Mouse (Mus musculus) spleen, adult 2 months (tissue): ENCODE results near the gene Adamts20. TPM values are rescaled to one million over a fixed set of nuclear protein-coding genes. Genes with fewer than 3 reads are reported as not detected.

ENCODE experiments used
- DNase-seq, 2 experiments: peaks; one replicate each; pipeline versions ENCODE4 v3.0.0 to v3.0.0-alpha.2; 2012 to 2021; ENCODE audit warnings: low spot score in 2 of 2, low read depth in 1 of 2
- H3K27ac ChIP-seq: fragments of 200-500 bp; 2 replicates; pipeline ENCODE4 v1.5.1; 2012; ENCODE audit warnings: low read length, inconsistent platforms; ENCODE audit not compliant: insufficient read depth
- H3K27me3 ChIP-seq: fragments of 200-500 bp; 2 replicates; pipeline ENCODE4 v1.6.1; 2012; ENCODE audit warnings: mild to moderate bottlenecking, moderate library complexity, low read length, inconsistent platforms; ENCODE audit not compliant: control insufficient read depth, insufficient read depth
- H3K36me3 ChIP-seq: fragments of 200-500 bp; 2 replicates; pipeline ENCODE4 v1.6.1; 2012; ENCODE audit warnings: mild to moderate bottlenecking, low read length, inconsistent platforms; ENCODE audit not compliant: control insufficient read depth, insufficient read depth
- H3K4me1 ChIP-seq: fragments of 200-500 bp; 2 replicates; pipeline ENCODE4 v1.6.1; 2011; ENCODE audit warnings: inconsistent platforms; ENCODE audit not compliant: control insufficient read depth, insufficient read depth, insufficient read length
- H3K4me3 ChIP-seq: fragments of 200-500 bp; 2 replicates; pipeline ENCODE4 v1.5.1; 2011; ENCODE audit warnings: mild to moderate bottlenecking, inconsistent platforms; ENCODE audit not compliant: insufficient read depth, insufficient read length; ENCODE audit errors: extremely low read depth
- CTCF ChIP-seq: fragments of 200-500 bp; IDR thresholded peaks from 2 replicates; pipeline ENCODE4 v1.5.1; 2011; ENCODE audit warnings: mild to moderate bottlenecking, inconsistent platforms; ENCODE audit not compliant: insufficient read depth, insufficient read length, insufficient replicate concordance; ENCODE audit errors: extremely low read depth
- POLR2A ChIP-seq: fragments of 200-500 bp; IDR thresholded peaks from 2 replicates; pipeline ENCODE4 v1.6.1; 2011; ENCODE audit warnings: low read depth, low read length, inconsistent platforms
- WGBS: fragments of 180-500 bp; shearing (Covaris S2); methylation state at CpG from one replicate; pipeline ENCODE4 v1.1.7; 2018; 5-methylcytosine and 5-hydroxymethylcytosine counted together
- polyA plus RNA-seq: library from polyadenylated mRNA; depleted of rRNA; stranded (reverse); fragments of >200 nt; gene quantifications from 2 replicates; pipeline ENCODE4 v1.2.3, GENCODE M21; 2012

Adamts20 gene
- polyA plus RNA-seq, 1 experiment: 0.51 TPM

DNA sequence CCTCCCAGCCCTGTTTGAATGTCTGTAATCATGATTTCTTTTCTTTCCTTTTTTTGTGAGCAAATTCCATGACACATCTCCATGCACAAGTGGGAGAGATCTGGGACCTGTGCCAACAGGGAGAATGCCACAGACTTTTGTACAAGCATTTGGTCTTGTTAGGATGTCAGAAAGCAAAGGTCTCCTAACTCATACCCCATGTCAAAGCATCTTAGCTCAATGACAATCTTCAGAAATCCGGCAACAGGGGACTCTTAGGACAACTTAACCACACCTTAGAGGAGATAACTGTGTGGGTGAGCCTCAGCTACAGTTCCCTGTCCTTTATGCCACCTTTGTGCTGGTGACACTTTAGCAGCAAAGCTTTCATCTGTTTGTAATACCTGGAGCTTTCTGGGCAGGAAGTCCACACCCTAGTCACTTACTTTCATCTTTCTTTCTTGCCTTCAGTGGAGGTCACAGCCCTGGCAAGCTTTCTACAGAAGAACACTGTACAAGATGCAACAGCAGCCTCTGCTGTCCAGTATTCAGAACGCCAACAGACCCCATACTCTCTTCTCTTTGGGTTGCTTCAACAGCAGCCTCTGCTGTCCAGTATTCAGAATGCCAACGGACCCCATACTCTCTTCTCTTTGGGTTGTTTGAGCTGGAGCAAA lies 210.2 kb downstream of the Adamts20 start:
- DNase-seq: peak; percentile 5 to 39
- no peaks in the 10 kb centered on the region for H3K4me1 ChIP-seq
- H3K36me3 ChIP-seq: no peaks in the 10 kb centered on the region
- TF ChIP-seq CTCF (no peak), POLR2A (no peak)
- H3K4me3 ChIP-seq: no peak overlapping the region
- H3K27me3 ChIP-seq: no peaks in the 10 kb centered on the region
- no peak overlapping the region for H3K27ac ChIP-seq
- WGBS: 55% methylated on average over 3 of the region's 3 CpGs

DNA sequence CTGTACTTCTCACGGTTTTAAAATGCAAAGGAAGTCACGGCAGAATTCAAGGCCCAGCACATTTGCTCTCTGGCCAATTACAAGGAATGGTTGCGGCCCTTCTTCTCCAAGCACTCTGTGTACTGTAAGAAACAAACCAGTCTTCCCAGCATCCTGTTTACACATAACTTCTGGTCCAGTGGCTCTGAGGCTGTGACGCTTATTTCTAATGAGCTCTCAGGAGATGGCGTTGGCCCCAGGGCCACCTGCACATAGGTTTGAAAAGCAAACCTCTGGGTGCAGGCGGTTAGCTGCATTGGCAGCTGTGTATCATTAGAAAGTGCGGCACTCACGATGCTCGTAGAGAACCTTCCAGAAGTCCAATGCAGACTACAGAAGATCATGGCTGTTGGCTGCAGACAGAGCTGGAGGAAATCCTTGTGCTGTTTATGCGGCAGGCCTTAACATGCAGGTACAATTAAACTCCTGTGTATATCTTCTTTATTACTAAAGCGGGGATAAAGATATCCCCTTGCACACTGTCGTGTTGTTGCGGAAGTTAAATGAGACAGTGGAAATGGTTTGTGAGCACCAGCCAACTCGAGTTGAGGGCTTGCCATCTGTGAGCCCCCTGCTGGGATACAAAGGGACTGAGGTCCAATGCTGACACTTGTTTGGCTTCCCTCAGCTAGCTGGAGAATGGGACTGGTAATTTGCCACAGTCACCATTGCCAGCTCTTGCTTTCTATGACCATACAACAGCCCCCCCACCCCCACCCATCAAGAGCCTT lies 210.9 kb downstream of the Adamts20 start:
- Histone ChIP-seq H3K36me3 (no peaks in the 10 kb centered on the region), H3K4me1 (no peaks in the 10 kb centered on the region), H3K4me3 (no peak overlapping the region), H3K27ac (no peak overlapping the region), H3K27me3 (no peaks in the 10 kb centered on the region)
- no peak for DNase-seq
- TF ChIP-seq POLR2A (no peak), CTCF (no peak)
- 87% methylated on average over 14 of the region's 14 CpGs for WGBS

DNA sequence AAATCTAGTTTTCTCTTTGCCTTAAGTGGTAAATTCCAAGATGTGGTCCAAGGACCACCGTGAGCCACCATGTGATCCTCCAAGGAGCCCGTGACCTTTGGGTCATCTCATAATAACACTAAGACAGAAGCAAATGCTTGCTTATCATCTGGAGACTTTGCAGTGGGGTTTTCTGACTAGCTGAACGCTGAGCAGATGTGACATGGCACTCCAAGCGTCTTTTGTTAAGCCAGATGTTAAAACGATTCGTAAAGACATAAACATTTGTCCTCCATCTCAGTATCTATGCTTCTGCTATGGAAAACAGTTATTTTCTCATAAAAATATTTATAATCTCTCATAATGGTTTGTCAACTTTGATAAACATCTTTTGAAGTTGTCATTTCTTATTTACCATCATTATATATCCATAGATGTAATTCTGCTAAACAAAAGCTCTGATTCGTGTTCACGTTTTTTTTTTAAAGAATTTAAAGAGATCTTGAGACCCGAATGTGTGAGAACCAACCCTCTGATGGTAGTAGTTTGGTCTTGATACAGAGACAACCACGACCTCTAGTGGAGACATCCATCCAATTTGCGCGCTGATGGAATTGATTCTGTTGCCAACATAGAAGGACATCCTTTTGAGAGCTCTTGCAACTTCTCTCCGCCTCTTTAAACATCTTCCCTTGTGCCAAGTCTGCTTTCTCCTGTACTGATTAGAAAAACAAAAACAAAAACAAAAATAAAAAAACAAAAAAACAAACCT lies 212.1 kb downstream of the Adamts20 start:
- DNase-seq: no peak
- no peaks in the 10 kb centered on the region for H3K36me3 ChIP-seq
- TF ChIP-seq CTCF (no peak), POLR2A (no peak)
- no peak overlapping the region for H3K4me3 ChIP-seq
- 70% methylated on average over 13 of the region's 13 CpGs for WGBS
- H3K4me1 ChIP-seq: no peaks in the 10 kb centered on the region
- no peaks in the 10 kb centered on the region for H3K27me3 ChIP-seq
- H3K27ac ChIP-seq: no peak overlapping the region

DNA sequence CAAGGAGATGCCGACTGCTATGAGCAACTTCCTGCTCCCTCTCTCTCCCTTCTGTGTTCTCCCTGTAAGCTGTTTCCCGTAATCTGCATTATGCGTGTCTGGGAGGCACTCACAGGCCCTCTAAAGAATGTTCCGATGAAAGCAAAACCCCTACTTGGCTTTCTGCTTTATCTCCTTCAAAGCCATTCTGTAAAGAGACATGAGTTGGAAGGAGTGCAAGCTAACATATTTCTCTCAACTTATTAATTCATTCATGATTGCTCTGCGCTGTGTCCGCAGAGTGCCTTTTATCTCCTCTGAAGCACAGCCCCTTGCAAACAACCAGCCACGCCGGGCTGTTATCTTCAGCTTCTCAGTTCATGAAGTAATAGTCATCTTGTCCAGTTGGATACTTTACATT lies 215.5 kb downstream of the Adamts20 start:
- Histone ChIP-seq H3K4me3 (no peak overlapping the region), H3K27me3 (no peaks in the 10 kb centered on the region), H3K4me1 (no peaks in the 10 kb centered on the region), H3K36me3 (no peaks in the 10 kb centered on the region), H3K27ac (no peak overlapping the region)
- no peak for DNase-seq
- TF ChIP-seq POLR2A: no peak
- TF ChIP-seq CTCF: no peak
- 88% methylated on average over 8 of the region's 8 CpGs for WGBS

DNA sequence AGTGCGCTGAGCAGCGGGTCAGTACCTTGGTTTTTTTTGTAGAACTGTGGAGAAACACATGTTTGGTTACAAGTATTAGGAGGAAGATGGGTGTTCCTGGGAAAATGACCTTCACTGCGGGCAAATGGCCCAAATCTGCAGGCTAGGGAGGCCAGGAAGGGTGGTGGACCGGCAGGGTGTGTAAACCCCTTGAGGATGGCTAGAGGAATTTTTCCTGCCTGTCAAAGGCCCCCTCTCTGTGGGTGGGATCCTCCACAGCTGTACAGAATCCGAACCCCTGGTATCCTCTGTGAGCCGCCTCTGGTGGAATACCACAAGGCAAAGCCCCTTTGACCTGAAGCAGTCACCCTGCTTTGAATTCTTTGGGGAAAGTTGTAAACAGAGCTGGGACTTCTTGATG lies 216.8 kb downstream of the Adamts20 start:
- no peak for DNase-seq
- Histone ChIP-seq H3K27me3 (no peaks in the 10 kb centered on the region), H3K36me3 (no peaks in the 10 kb centered on the region), H3K27ac (no peak overlapping the region), H3K4me1 (no peaks in the 10 kb centered on the region), H3K4me3 (no peak overlapping the region)
- TF ChIP-seq CTCF (no peak), POLR2A (no peak)
- WGBS: 83% methylated on average over 6 of the region's 6 CpGs

DNA sequence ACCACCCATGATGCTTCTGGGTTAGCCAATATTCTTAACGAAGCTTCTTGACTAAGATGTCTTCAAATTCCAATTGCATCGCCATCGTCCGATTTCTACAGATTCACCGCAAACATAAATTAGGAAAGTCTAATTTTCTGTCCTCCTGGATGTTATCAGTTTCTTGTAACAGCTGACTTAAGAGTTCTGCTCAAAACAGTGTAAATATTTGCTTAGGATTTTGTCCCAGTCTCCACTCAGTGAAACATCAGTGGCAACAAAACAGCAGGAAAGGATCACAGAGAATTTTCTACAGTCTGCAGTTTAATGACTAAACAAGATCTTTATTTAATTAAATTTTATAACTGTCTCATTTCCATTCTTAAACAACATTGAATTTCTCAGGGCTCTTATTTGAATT lies 218.5 kb downstream of the Adamts20 start:
- Histone ChIP-seq H3K27ac (no peak overlapping the region), H3K4me3 (no peak overlapping the region), H3K36me3 (no peaks in the 10 kb centered on the region), H3K27me3 (no peaks in the 10 kb centered on the region), H3K4me1 (no peaks in the 10 kb centered on the region)
- no peak for DNase-seq
- 95% methylated on average over 5 of the region's 5 CpGs for WGBS
- TF ChIP-seq POLR2A (no peak), CTCF (no peak)

DNA sequence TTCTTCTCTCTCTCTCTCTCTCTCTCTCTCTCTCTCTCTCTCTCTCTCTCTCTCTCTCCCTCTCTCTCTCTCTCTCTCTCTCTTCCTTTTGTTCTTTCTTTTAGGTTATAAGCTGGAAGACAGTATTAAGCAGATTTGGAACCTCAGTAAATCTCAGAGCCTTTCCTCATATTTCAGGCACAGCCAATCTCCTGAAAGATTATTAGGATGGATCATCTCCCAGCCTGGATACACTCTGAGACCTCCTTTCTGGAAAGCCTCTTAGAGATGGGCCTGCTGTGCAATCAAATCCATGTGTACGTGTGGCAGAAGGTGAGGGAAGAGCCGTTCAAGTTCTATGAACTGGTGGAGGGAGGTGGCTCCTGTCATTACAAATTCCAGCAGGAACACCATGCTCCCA lies 220.9 kb downstream of the Adamts20 start:
- H3K27ac ChIP-seq: no peak overlapping the region
- no peak overlapping the region for H3K4me3 ChIP-seq
- no peaks in the 10 kb centered on the region for H3K4me1 ChIP-seq
- no peak for TF ChIP-seq POLR2A
- TF ChIP-seq CTCF: no peak
- DNase-seq: no peak
- H3K36me3 ChIP-seq: no peaks in the 10 kb centered on the region
- no peaks in the 10 kb centered on the region for H3K27me3 ChIP-seq
- WGBS: 90% methylated on average over 2 of the region's 2 CpGs
